Mouse (Mus musculus) G1E (cell line): ENCODE measurements around the gene Nid1. TPM values are rescaled to one million over a fixed set of nuclear protein-coding genes. Genes with fewer than 3 reads are reported as not detected.

Source experiments
- ATAC-seq: 2 replicates; pipeline ENCODE4 v1.8.0; 2016; ENCODE audit warnings: mild to moderate bottlenecking; ENCODE audit not compliant: insufficient number of reproducible peaks, poor library complexity, low FRiP score, severe bottlenecking; ENCODE audit errors: extremely low read depth
- DNase-seq: peaks from one replicate; pipeline ENCODE4 v3.0.0; 2012; ENCODE audit warnings: low spot score
- H3K27me3 ChIP-seq: 2 replicates; pipeline ENCODE4 v1.6.1; 2012; ENCODE audit warnings: mild to moderate bottlenecking, low read length, inconsistent platforms; ENCODE audit not compliant: insufficient read depth
- H3K36me3 ChIP-seq: replicated peaks from 2 replicates; pipeline ENCODE3; 2012; ENCODE audit warnings: mild to moderate bottlenecking, inconsistent platforms
- H3K4me1 ChIP-seq: 2 replicates; pipeline ENCODE4 v1.6.1; 2012; ENCODE audit warnings: low read depth, low read length, inconsistent platforms, mixed read lengths; ENCODE audit not compliant: insufficient read depth
- H3K4me3 ChIP-seq: 2 replicates; pipeline ENCODE4 v1.5.1; 2012; ENCODE audit warnings: low read depth, mild to moderate bottlenecking, inconsistent platforms, low read length, moderate library complexity, mixed read lengths
- H3K9me3 ChIP-seq: replicated peaks from 2 replicates; pipeline ENCODE4 v1.6.1; 2012; ENCODE audit warnings: inconsistent platforms
- CTCF ChIP-seq: IDR thresholded peaks from 2 replicates; pipeline ENCODE4 v1.5.1; 2012; ENCODE audit warnings: low read depth, low read length, inconsistent platforms, mixed read lengths
- GATA1 ChIP-seq: IDR thresholded peaks from 2 replicates; pipeline ENCODE4 v1.6.1; 2012; ENCODE audit warnings: borderline replicate concordance, low read length, inconsistent platforms, mixed read lengths
- GATA2 ChIP-seq: IDR thresholded peaks from 2 replicates; pipeline ENCODE4 v1.6.1; 2012; ENCODE audit warnings: low read depth, low read length, inconsistent platforms, borderline replicate concordance
- POLR2AphosphoS5 ChIP-seq: IDR thresholded peaks from 2 replicates; pipeline ENCODE4 v1.6.1; 2012; ENCODE audit warnings: low read depth, low read length, inconsistent platforms; ENCODE audit not compliant: insufficient replicate concordance
- TAL1 ChIP-seq: conservative IDR thresholded peaks from 2 replicates; pipeline ENCODE4 v1.6.1; 2012; ENCODE audit warnings: low read depth, low read length, inconsistent platforms, mixed read lengths
- polyA plus RNA-seq: library from polyadenylated mRNA; stranded (reverse); fragments of >175 nt; gene quantifications from 2 replicates; pipeline ENCODE4 v1.2.3, GENCODE M21; 2012
- total RNA-seq, 2 experiments: library from RNA; stranded (forward) in 1 of 2; stranded (reverse) in 1 of 2; fragments of 200-1000 nt in 1 of 2; fragments of >200 nt in 1 of 2; fragmentation: Nextera tagmentation in 1 of 2; gene quantifications; 2 replicates each; pipeline ENCODE4 v1.2.3; 2014 to 2017

Gene Nid1
- total and polyA plus RNA-seq, 3 experiments, result 0.11 TPM; not detected in 2

DNA sequence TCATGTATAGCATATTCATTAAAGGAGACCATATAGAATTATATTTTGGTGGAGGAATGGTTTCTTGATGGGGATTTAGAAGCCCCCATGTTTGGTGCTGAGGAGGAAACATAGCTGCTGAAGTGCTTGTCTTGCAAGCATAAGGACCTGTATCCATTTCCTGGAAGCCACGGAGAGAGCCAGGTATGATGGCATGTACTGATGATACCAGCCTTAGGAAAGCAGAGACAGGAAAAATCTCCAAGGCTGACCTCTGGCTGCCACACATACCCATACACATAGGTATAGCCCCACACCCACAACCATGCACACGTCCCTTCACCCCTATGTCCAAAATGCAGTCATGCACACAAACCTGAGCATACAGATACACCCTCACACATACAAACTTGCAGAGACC lies 39.2 kb downstream of the Nid1 start:
- DNase-seq (no peak), ATAC-seq (no peak)
- H3K9me3 ChIP-seq, result no peaks in the 10 kb centered on the region
- H3K36me3 ChIP-seq, result no peaks in the 10 kb centered on the region
- no peaks in the 10 kb centered on the region for H3K4me1 ChIP-seq
- H3K27me3 ChIP-seq, result peaks cover 10% of the 10 kb centered on the region; the same call in 1 of the 2 replicates
- TF ChIP-seq GATA1 (no peak), TAL1 (no peak), CTCF (no peak)
- H3K4me3 ChIP-seq, result no peak overlapping the region

DNA sequence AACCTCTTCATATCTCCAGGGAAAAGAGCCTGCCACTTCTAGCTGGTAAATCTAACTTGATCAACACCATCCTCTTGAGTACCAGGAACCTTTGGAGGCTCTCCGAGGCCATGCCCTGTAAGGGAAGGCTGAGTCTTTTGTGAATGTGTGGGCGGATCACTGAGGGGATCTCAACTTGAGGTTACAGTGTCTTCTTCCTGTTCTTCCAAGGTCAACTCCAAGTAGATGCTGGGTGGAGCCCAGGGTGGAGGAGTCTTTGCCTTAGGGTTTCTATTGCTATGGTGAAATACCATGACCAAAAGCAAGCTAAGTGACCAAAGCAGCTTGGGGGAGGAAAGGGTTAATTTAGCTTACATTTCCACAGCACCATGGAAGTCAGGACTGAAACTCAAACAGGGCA lies 39.7 kb downstream of the Nid1 start:
- DNase-seq (no peak), ATAC-seq (no peak)
- Histone ChIP-seq H3K27me3 (peaks cover 13% of the 10 kb centered on the region; the same call in 1 of the 2 replicates), H3K4me1 (no peaks in the 10 kb centered on the region), H3K9me3 (no peaks in the 10 kb centered on the region), H3K4me3 (no peak overlapping the region), H3K36me3 (no peaks in the 10 kb centered on the region)
- no peak for TF ChIP-seq GATA2
- no peak for TF ChIP-seq POLR2AphosphoS5
- TF ChIP-seq CTCF, result no peak
- no peak for TF ChIP-seq TAL1
- TF ChIP-seq GATA1, result no peak

DNA sequence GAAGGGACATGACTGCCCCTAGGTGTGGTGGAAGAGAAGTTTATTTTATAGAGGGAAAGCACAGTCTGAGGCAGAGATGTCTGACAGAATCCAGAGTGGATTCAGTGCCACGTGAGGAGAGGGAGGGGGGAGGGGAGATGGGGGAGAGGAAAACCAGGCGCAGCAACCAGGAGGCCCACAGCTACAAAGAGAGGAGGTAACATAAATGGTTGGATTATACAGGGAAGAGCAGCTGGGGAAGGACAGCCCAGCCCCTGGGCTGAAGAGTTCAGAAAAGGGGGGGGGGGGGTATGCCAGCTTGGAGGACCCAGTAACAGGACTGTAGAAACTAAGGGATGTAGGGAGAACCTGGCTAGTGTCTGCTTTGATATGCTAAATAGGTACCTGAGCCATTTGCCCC lies 42.6 kb downstream of the Nid1 start:
- H3K4me3 ChIP-seq, result no peak overlapping the region
- TF ChIP-seq GATA2 (no peak), TAL1 (no peak), CTCF (no peak), POLR2AphosphoS5 (no peak), GATA1 (no peak)
- no peaks in the 10 kb centered on the region for H3K36me3 ChIP-seq
- ATAC-seq, result no peak
- no peak for DNase-seq
- peaks cover 12% of the 10 kb centered on the region; the same call in 1 of the 2 replicates for H3K27me3 ChIP-seq
- no peaks in the 10 kb centered on the region for H3K4me1 ChIP-seq
- H3K9me3 ChIP-seq, result no peaks in the 10 kb centered on the region

DNA sequence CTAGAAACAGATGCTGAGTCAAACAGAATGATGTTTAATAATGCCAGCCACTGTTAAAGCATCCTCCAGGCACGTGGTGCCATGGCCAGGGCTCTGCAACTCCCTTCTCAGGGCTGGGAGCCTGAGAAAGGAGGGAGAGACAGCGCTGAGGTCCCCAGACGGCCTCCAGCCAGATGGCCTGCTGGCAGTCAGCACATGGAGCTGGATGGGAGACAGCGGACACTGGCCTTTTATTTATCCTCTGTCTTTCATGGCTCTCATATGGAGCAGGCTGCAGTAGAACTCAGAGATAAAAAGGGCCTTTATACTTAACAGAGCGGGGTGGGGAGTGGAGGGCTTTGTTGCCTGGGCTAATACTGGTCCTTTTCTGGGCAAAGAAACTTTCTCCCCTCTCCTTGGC lies 43.7 kb downstream of the Nid1 start:
- H3K27me3 ChIP-seq, result peaks cover 12% of the 10 kb centered on the region; the same call in 1 of the 2 replicates
- H3K9me3 ChIP-seq, result no peaks in the 10 kb centered on the region
- H3K36me3 ChIP-seq, result no peaks in the 10 kb centered on the region
- no peak for DNase-seq
- no peak for ATAC-seq
- no peak overlapping the region for H3K4me3 ChIP-seq
- H3K4me1 ChIP-seq, result no peaks in the 10 kb centered on the region
- TF ChIP-seq POLR2AphosphoS5, result no peak

DNA sequence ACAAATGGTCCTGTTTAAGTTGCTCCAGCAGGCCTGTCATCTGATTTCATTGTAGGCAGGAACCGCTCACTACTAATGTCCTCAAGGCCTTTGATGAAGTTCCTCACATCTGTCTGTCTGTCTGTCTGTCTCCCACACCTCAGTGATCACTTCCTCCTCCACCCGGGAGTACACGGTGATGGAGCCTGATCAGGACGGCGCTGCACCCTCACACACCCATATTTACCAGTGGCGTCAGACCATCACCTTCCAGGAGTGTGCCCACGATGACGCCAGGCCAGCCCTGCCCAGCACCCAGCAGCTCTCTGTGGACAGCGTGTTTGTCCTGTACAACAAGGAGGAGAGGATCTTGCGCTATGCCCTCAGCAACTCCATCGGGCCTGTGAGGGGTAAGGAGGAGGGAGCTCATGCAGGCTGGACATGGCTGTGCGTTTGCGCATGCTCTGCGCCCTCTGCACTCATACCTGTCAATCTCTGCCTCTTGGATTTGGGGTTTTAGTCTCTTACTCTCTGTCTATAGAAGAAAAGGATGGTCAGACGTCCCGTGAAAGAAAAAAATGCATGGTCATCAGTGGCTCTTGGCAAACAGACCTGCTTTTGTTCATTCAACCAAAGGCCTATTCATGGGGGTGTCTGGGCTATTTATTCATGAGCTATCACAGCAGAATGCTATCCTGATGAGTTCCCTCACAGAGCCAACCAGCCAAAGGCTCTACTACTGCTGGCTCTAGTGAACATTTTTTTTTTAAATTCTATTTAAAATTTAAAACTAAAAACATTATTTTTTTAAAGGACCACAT lies 44.7 kb downstream of the Nid1 start:
- no peaks in the 10 kb centered on the region for H3K4me1 ChIP-seq
- no peaks in the 10 kb centered on the region for H3K36me3 ChIP-seq
- H3K27me3 ChIP-seq, result peaks cover 12% of the 10 kb centered on the region; the same call in 1 of the 2 replicates
- H3K4me3 ChIP-seq, result no peak overlapping the region
- H3K9me3 ChIP-seq, result no peaks in the 10 kb centered on the region
- DNase-seq (no peak), ATAC-seq (no peak)
- TF ChIP-seq POLR2AphosphoS5, result no peak
- no peak for TF ChIP-seq CTCF
- no peak for TF ChIP-seq GATA1
- TF ChIP-seq TAL1, result no peak
- TF ChIP-seq GATA2, result no peak

DNA sequence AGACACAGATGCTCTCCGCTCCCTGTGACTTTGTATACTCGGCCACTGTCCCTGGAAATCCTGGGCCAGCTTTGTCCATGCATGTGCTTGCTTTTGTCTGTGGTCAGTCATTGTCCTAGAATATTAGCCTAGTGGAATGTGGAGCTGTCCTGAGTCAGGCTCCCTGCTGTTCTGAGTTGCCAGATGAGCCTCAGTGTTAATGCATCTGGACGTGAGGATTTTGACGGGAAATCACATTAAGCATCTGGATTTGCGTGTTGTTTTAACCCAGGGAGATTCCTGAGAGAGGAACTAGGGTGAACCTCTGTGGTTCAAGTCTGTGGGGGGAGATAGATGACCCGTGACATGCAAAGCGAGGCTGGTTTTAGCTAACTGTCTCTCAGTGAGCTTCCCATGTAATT lies 47.0 kb downstream of the Nid1 start:
- Histone ChIP-seq H3K9me3 (no peaks in the 10 kb centered on the region), H3K4me3 (no peak overlapping the region), H3K4me1 (no peaks in the 10 kb centered on the region), H3K27me3 (peaks cover 9% of the 10 kb centered on the region; the same call in 1 of the 2 replicates), H3K36me3 (no peaks in the 10 kb centered on the region)
- no peak for ATAC-seq
- DNase-seq, result no peak
- TF ChIP-seq GATA1, result no peak
- TF ChIP-seq POLR2AphosphoS5, result no peak
- TF ChIP-seq GATA2, result no peak
- no peak for TF ChIP-seq TAL1
- TF ChIP-seq CTCF, result no peak
